Mouse (Mus musculus): ENCODE data around the gene 1700020L24Rik.

DNA sequence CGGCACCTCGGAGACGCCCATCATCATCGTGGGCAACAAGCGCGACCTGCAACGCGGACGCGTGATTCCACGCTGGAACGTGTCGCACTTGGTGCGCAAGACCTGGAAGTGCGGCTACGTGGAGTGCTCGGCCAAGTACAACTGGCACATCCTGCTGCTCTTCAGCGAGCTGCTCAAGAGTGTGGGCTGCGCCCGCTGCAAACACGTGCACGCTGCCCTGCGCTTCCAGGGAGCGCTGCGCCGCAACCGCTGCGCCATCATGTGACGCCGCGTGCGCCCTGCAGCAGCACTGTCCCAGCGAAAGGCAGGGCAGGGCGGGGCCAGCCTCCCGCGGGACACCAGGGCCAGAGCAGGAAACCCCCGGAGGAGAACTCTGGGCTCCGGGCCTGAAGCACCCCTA lies 18.9 kb upstream of the 1700020L24Rik start:
- TF ChIP-seq CTCF (IDR thresholded peaks at IDR 0.05; ENCODE audit: extremely low read depth, insufficient read depth, low read length) (no peak), POLR2A (IDR thresholded peaks at IDR 0.05; ENCODE audit: extremely low read depth, insufficient read depth, low read length) (no peak)
